Mouse (Mus musculus) megakaryocyte, embryonic 14.5 days (primary cell): ENCODE results near the gene Zfp385a.

Source experiments
- FLI1 ChIP-seq: IDR thresholded peaks from 2 replicates; pipeline ENCODE4 v1.6.1; 2012; ENCODE audit warnings: low read length, inconsistent platforms, mixed read lengths
- GATA1 ChIP-seq: IDR thresholded peaks from 3 replicates; pipeline ENCODE4 v1.6.1; 2012; ENCODE audit warnings: mixed read lengths, low read length, inconsistent platforms, borderline replicate concordance

DNA sequence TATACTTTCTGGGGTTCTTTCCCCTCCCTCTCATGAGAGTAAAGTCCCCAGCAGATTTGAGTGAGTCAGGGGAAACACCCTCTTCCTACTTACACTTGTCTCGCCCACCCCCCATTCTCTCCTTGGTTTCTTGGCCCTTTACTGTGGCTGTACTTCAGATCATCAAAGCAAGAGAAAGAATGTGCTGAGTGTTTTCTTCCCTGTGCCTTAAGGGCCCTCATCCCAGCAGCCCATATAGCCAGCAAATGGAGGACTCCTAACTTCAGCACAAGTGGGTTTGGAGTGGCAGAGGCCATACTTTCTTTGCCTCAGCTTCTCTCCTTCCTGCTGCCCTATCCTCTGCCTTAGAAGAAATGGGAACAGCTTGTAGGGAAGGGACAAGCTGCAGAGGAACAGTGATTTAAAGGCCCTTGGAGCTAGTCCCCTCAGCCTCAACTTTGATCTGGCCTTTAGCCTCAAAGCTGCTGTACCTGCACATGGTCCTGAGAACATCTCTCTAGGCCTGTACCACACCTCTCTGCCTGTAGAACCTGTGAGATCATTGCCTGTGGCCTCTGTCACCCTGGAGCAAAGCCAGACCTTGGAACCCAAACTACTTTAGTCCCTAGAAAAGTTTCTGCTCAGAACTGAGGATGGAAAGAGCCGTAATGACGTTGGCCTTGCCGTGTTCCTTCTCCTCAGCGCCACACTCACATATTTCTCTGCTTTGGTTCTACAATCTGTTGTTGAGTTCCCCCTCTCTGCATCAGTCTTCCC lies 40.9 kb downstream of the Zfp385a start:
- TF ChIP-seq GATA1 (no peak), FLI1 (no peak)
